Mouse (Mus musculus) hindbrain, postnatal 0 days (tissue): Measurements from ENCODE around the gene Msh5. TPM values are rescaled to one million over a fixed set of nuclear protein-coding genes. Genes with fewer than 3 reads are reported as not detected.
A peak's percentile ranks its signal among the peaks of the same experiment; 100 is the strongest.

ENCODE experiments used
- ATAC-seq: fragments of 200-750 bp; cut with Nextera tagmentation; 2 replicates; pipeline ENCODE4 v1.8.0; 2017; ENCODE audit warnings: mild to moderate bottlenecking, moderate TSS enrichment, moderate library complexity
- DNase-seq: peaks from one replicate; pipeline ENCODE4 v3.0.0-alpha.2; 2015; ENCODE audit warnings: low spot score
- H3K27ac ChIP-seq: fragments of 300-500 bp; sonication (generic); 2 replicates; pipeline ENCODE4 v1.5.1; 2014; ENCODE audit warnings: mild to moderate bottlenecking
- H3K27me3 ChIP-seq: fragments of 300-500 bp; sonication (generic); 2 replicates; pipeline ENCODE4 v1.6.1; 2014; ENCODE audit warnings: low read length, mixed read lengths; ENCODE audit not compliant: insufficient read depth
- H3K36me3 ChIP-seq: fragments of 300-500 bp; sonication (generic); 2 replicates; pipeline ENCODE4 v1.6.1; 2014; ENCODE audit warnings: low read length, mixed read lengths; ENCODE audit not compliant: insufficient read depth
- H3K4me1 ChIP-seq: fragments of 300-500 bp; sonication (generic); 2 replicates; pipeline ENCODE4 v1.6.1; 2014; ENCODE audit warnings: antibody characterized with exemption, low read length, mixed read lengths; ENCODE audit not compliant: insufficient read depth
- H3K4me2 ChIP-seq: fragments of 300-500 bp; sonication (generic); 2 replicates; pipeline ENCODE4 v1.6.1; 2014; ENCODE audit warnings: low read depth, mild to moderate bottlenecking, low read length, moderate library complexity, mixed read lengths
- H3K4me3 ChIP-seq: fragments of 300-500 bp; sonication (generic); 2 replicates; pipeline ENCODE4 v1.5.1; 2014; ENCODE audit warnings: low read length
- H3K9ac ChIP-seq: fragments of 300-500 bp; sonication (generic); replicated peaks from 2 replicates; pipeline ENCODE4 v1.6.1; 2014; ENCODE audit warnings: mild to moderate bottlenecking, low read length, moderate library complexity, mixed read lengths
- H3K9me3 ChIP-seq: fragments of 300-500 bp; sonication (generic); 2 replicates; pipeline ENCODE4 v1.6.1; 2016; ENCODE audit warnings: low read length, mixed read lengths
- CTCF ChIP-seq: IDR thresholded peaks from 2 replicates; pipeline ENCODE4 v1.5.1; 2016; ENCODE audit warnings: antibody characterized with exemption, control low read depth, low read depth
- WGBS: fragments of 180-500 bp; shearing (Covaris S2); extraction: QIAGEN DNeasy Blood & Tissue Kit; methylation state at CpG from one replicate; pipeline ENCODE4 v1.1.7; 2014; 5-methylcytosine and 5-hydroxymethylcytosine counted together
- polyA plus RNA-seq: library from polyadenylated mRNA; unstranded; fragments of >200 nt; fragmentation: Nextera tagmentation; extraction: Ambion mirVana; gene quantifications from 2 replicates; pipeline ENCODE4 v1.2.1, GENCODE M21; 2015
- total RNA-seq: library from RNA; depleted of rRNA; stranded (reverse); fragments of >200 nt; gene quantifications from 2 replicates; pipeline ENCODE4 v1.2.3, GENCODE M21; 2014

The Msh5 gene
- total and polyA plus RNA-seq, 2 experiments from 2014 or later: 3.1 to 6.4 TPM

DNA sequence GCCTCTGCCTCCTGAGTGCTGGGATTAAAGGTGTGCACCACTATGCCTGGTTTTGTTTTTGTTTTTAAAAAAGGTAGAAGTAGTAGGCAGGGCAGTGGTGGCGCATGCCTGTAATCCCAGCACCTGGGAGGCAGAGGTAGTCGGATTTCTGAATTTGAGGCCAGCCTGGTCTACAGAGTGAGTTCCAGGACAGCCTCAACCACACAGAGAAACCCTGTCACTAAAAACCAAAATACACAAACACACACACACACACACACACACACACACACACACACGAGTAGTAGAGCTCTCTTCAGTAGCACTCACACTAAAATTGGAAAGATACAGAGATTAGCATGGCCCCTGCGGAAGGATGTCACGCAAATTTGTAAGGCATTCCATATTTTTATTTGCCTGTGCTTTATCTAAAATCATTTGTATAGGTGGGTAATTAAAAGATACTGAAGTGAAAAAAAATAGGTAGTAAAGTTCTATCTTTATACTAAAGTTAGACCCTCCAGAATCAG, 2.4 kb upstream of the Msh5 start:
- 72% methylated on average over 5 of the region's 5 CpGs for WGBS
- no peak overlapping the region for H3K4me3 ChIP-seq
- DNase-seq (no peak), ATAC-seq (no peak)
- H3K9me3 ChIP-seq: no peaks in the 10 kb centered on the region
- H3K36me3 ChIP-seq: no peaks in the 10 kb centered on the region
- no peak for TF ChIP-seq CTCF
- H3K9ac ChIP-seq: no peak overlapping the region
- peak overlapping the region; percentile 67; the same call in 1 of the 2 replicates for H3K4me2 ChIP-seq
- H3K27me3 ChIP-seq: no peaks in the 10 kb centered on the region
- peak overlapping the region; percentile 86; the same call in 1 of the 2 replicates for H3K27ac ChIP-seq
- H3K4me1 ChIP-seq: 0 out of 2 replicates have a peak, but pooled peaks cover 4% of the 10 kb centered on the region

DNA sequence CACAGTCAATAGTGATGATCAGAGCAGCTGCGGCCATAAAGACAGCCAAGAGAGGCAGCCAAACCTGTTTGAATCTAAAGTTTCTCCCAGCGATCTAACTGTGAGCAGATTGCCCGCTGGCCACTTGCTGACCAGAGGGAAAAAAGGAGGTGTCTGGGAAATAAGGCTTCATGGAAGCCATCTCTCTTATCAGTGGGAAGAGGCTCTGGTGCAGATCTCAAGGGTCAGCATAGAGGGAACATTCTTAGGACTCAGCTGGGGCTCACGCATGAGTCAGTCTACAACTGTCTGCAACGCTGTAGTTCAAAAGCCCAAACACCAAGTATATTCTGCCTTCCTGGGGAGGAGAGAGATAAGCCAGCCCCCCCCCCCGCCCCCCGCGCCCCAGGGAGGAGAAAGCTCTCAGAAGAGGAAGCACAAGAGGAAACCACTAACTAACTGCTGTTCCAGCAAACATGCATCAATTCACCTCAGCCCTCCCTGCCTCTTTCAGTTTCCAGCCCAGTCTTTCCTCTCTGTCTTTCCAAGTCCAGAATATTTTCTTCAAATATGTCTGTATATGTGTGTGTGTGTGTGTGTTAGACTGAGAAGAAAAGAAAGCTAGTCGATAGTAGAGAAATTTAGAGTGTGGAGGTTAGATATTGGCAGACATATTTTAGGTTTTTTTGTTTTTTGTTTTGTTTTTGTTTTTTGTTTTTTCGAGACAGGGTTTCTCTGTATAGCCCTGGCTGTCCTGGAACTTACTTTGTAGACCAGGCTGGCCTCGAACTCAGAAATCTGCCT, 1.8 kb upstream of the Msh5 start:
- no peak for TF ChIP-seq CTCF
- no peak overlapping the region for H3K4me3 ChIP-seq
- H3K36me3 ChIP-seq: no peaks in the 10 kb centered on the region
- ATAC-seq (no peak), DNase-seq (no peak)
- no peak overlapping the region for H3K9ac ChIP-seq
- no peaks in the 10 kb centered on the region for H3K27me3 ChIP-seq
- H3K4me2 ChIP-seq: no peak overlapping the region
- no peaks in the 10 kb centered on the region for H3K9me3 ChIP-seq
- 0 out of 2 replicates have a peak, but pooled peaks cover 4% of the 10 kb centered on the region for H3K4me1 ChIP-seq
- 36% methylated on average over 10 of the region's 11 CpGs for WGBS
- H3K27ac ChIP-seq: peak overlapping the region; percentile 64; the same call in 1 of the 2 replicates

DNA sequence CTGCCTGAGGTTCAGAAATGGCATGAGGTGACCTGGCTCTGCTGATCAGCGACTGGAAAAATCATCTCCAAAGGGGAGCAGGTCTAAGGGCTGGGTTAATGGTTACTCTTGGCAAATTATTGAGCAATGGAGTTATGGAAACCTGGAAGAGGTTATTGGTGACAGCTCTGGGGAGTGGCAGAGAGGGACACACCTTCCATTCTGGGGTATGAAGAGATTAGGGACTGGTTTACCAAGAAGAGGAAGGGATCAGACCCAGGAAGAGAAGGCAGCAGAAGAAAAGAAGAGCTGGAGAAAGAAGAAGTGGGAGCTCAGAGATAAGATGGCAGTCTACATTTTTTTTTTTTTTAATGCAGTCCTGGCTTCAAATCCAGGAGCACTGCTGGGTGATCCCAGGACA, 1.1 kb upstream of the Msh5 start:
- no peak overlapping the region for H3K4me2 ChIP-seq
- no peak overlapping the region for H3K4me3 ChIP-seq
- ATAC-seq: no peak
- no peaks in the 10 kb centered on the region for H3K36me3 ChIP-seq
- H3K9ac ChIP-seq: no peak overlapping the region
- TF ChIP-seq CTCF: no peak
- H3K9me3 ChIP-seq: no peaks in the 10 kb centered on the region
- no peaks in the 10 kb centered on the region for H3K27me3 ChIP-seq
- 0 out of 2 replicates have a peak, but pooled peaks cover 4% of the 10 kb centered on the region for H3K4me1 ChIP-seq
- H3K27ac ChIP-seq: peak overlapping the region; percentile 64; the same call in 1 of the 2 replicates
- WGBS: 58% methylated on average over 1 of the region's 1 CpGs
- DNase-seq: no peak

DNA sequence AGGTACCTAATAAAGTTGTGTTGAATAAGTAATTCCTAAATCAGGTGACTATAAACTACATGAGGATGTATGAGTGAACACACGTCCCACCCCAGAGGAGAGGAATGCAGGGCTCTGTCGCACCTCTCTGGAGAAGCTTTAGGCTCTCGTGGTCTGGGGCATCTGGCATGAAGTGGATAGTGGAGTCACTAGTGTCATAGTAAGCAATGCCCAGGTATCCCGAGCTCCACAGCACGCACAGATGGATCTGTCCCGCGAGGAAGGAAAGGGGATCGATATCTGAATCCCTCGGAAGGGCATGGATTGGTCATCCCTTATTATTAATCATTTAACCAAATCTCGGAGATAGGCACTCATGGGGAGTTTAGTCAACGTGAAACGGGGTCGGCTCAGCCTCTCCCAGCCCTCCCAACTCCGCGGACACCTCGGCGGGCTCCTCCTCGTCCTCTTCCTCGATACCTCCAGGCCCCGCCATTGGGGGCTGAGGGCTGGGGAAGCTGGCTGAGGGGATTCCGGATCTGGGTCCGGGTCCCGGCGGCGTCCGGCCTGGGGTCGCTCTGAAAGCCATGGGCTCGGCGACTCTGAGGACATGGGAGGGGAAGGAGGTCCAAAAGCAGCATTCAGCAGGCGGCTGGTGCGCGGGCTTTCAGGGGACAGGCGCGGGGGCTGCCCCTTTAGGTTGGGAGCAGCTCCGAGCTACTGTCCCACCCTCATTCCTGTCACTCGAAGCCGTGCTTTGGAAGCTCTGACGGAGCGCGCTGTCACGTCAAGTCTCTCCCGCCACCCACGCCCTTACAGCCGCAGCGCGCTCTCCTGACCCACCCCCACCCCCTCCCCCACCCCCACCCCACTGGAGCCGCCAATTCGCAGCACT, 501 bp downstream of the Msh5 start:
- H3K4me3 ChIP-seq: peak overlapping the region; percentile 53
- no peak for TF ChIP-seq CTCF
- H3K9me3 ChIP-seq: no peaks in the 10 kb centered on the region
- 0 out of 2 replicates have a peak, but pooled peaks cover 4% of the 10 kb centered on the region for H3K4me1 ChIP-seq
- 7% methylated on average over 41 of the region's 48 CpGs for whole genome bisulfite sequencing
- DNase-seq: no peak
- H3K4me2 ChIP-seq: peak overlapping the region; percentile 74
- ATAC-seq: peak; percentile 81; the same call in 1 of the 2 replicates
- H3K36me3 ChIP-seq: no peaks in the 10 kb centered on the region
- H3K27me3 ChIP-seq: no peaks in the 10 kb centered on the region
- peak overlapping the region; percentile 67 for H3K9ac ChIP-seq
- peak overlapping the region; percentile 51; the same call in 1 of the 2 replicates for H3K27ac ChIP-seq

DNA sequence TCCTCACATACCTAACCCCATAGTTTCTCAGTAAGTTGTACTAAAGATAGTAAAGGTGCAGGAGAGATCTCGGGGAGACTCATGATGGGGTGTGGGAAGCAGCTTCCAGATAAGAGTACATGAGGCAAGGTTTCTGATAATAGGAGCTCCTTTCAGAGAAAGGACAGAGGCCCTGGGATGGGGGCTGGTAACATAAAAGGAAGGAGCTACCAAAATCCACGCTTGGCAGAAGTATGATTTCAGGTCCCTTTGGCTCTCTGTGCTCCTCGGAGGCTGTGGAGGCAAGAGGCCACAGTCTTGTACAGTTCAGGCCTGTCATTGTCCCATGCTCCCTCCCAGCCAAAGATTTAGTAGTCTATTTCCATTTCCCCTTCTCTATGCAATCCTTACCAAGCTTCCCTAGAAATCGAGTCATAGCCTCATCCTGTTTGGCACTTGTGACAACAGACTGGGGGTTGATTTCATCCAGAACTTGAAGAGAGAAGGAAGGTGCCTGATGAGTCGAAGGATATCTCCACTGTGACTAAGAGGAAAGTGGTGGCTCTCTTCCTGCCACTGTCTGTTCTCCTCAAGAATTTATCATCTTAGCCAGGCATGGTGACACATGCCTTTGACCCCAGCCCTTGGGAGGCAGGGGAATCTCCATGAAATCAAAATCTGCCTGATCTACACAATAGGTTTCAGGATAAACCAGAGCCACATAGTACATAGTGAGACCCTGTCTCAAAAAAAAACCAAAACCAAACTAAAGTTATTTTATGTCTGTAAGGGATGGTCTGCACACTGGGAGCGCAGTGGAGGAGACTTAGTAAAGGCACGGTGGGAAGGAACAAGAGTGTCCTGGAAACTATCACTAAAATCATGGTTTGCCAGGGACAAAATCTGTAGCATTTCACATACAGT, 1.4 kb downstream of the Msh5 start:
- no peak for ATAC-seq
- no peak for TF ChIP-seq CTCF
- peak overlapping the region; percentile 74; the same call in 1 of the 2 replicates for H3K4me2 ChIP-seq
- DNase-seq: no peak
- H3K27me3 ChIP-seq: no peaks in the 10 kb centered on the region
- no peak overlapping the region; the same call in 1 of the 2 replicates for H3K9ac ChIP-seq
- H3K9me3 ChIP-seq: no peaks in the 10 kb centered on the region
- H3K36me3 ChIP-seq: no peaks in the 10 kb centered on the region
- 0 out of 2 replicates have a peak, but pooled peaks cover 4% of the 10 kb centered on the region for H3K4me1 ChIP-seq
- 87% methylated on average over 7 of the region's 7 CpGs for whole genome bisulfite sequencing
- H3K4me3 ChIP-seq: no peak overlapping the region
- H3K27ac ChIP-seq: no peak overlapping the region

DNA sequence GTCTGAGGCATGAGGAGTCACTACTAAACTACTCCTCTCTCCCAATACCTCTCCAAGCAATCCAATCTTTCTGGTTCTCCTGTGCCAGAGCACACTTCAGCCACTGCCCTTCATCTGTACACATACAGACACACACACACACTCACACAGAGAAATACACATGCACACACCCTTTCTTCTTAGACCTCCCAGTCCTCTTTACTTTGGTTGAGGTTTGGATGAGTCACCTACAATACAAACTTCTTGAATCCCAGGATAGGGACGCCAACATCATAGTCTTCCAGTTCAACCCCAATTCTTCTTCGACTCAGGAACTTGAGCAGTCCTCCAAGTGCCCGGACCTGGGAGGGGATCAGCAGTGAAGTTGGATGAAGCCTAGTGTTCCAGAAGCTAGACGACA, 2.8 kb downstream of the Msh5 start:
- Histone ChIP-seq H3K27me3 (no peaks in the 10 kb centered on the region), H3K27ac (no peak overlapping the region), H3K9me3 (no peaks in the 10 kb centered on the region), H3K9ac (no peak overlapping the region), H3K4me3 (no peak overlapping the region), H3K4me2 (no peak overlapping the region), H3K4me1 (no peaks in the 10 kb centered on the region), H3K36me3 (no peaks in the 10 kb centered on the region)
- ATAC-seq (no peak), DNase-seq (no peak)
- WGBS: 88% methylated on average over 4 of the region's 4 CpGs
- TF ChIP-seq CTCF: no peak
